Mouse (Mus musculus): ENCODE measurements around the gene Hcar2. TPM values are rescaled to one million over a fixed set of nuclear protein-coding genes. Genes with fewer than 3 reads are reported as not detected.

Hcar2 gene
- total RNA-seq, 1 experiment, result not detected

DNA sequence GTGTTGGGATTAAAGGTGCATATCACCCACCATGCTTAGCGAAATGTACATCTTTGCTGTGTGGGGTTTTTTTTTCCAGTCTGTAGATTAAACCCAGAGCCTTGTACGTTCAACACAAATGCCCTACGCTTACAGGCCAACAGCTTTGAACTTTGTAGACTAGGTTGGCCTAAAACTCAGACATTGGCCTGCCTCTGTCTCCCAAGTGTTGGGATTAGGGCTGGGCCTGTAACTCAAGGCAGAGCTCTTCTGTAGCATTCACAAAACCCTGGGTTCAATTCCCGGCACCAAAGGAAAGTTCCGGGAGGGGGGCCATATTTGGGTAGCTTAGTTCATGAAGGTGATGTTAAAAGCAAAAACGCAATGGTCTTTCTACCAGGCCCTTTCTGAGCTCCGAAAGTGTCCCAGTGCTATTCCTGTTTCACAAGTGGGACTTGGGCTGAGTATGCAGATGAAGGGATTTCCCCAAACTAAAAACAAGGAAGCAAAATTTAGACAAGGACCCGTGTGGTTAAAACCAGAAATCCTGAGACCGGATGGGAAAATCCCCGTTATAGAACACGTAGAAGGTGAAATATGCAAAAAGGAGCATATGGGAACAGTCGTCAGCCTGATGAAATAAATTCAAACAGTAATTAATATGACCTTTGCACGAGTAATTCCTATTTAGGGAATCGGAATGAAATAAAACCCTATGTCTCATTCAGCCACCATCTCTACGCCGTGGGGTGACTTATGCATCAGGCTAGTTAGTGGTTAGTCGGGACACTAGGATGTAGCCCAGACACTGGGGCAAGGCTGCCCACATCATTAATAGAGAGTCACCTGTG is 41.1 kb upstream of the Hcar2 start:
- no peak for DNase-seq (ENCODE audit: low read depth, low spot score)
- in situ Hi-C loops (cut with MboI; ENCODE audit: low sequenced_read_pairs in 2 of 2, unreplicated experiment in 2 of 2), result no loop called here
- Histone ChIP-seq H3K4me1 (ENCODE audit: control insufficient read depth in 2 of 2, insufficient read depth in 2 of 2, low read length in 2 of 2, poor library complexity in 1 of 2) (peaks cover 0 to 4% of the 10 kb centered on the region in 2 experiments; a peak in 1 of 4 replicates), H3K27ac (ENCODE audit: insufficient read depth, low read depth, low read length, poor library complexity, severe bottlenecking) (no peak overlapping the region), H3K9ac (ENCODE audit: insufficient read depth, low read depth, low read length, poor library complexity, severe bottlenecking) (no peak overlapping the region; the same call in 1 of the 2 replicates), H3K36me3 (ENCODE audit: control insufficient read depth, insufficient read depth, low read length, poor library complexity, severe bottlenecking) (peaks cover 21% of the 10 kb centered on the region), H3K9me3 (ENCODE audit: control insufficient read depth, insufficient read depth, low read depth, low read length) (no peaks in the 10 kb centered on the region), H3K4me3 (ENCODE audit: insufficient read depth in 1 of 2, low read depth in 1 of 2, low read length in 2 of 2, poor library complexity in 1 of 2, severe bottlenecking in 1 of 2) (no peak overlapping the region)
- TF ChIP-seq ZNF384 (IDR thresholded peaks at IDR 0.05; ENCODE audit: low read depth, low read length) (no peak), ZC3H11A (IDR thresholded peaks at IDR 0.05; ENCODE audit: borderline replicate concordance, low read depth, low read length) (no peak), CHD2 (IDR thresholded peaks at IDR 0.05; ENCODE audit: low read depth, low read length) (no peak), MAFK (IDR thresholded peaks at IDR 0.05; ENCODE audit: insufficient read depth, low read depth, low read length) (no peak), HCFC1 (IDR thresholded peaks at IDR 0.05; ENCODE audit: borderline replicate concordance, insufficient read depth, low read length) (no peak)

DNA sequence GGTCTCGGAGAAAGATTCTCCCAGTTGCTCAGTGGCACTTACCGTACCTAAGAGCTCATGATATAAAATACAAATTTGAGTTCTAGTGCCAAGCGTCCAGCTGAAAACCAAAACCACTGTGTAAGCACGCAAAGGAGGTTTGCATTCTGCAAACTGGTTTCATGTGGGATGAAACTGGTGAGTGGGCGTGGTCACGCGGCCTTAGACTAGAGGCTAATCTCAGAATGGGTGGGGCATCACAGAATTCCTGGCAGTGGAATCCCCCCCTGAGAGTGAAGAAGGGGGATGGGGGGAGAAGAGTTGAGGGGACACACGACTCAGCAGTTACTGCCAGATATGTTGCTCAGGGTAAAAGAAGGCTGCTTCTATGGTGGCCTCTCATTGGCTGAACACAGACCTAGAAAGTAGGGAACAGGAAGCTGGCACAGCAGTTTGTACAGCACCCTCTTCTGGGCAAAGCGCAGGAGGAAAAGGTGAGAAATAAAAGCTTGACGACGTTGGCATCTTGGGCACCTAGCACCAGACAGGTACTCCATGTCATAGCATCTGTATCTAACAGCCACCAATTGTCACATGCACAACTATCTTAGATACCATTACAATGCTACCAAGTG is 38.9 kb upstream of the Hcar2 start:
- no peak for DNase-seq (ENCODE audit: low read depth, low spot score)
- in situ Hi-C loops (cut with MboI; ENCODE audit: low sequenced_read_pairs in 2 of 2, unreplicated experiment in 2 of 2), result no loop called here
- no peaks in the 10 kb centered on the region for H3K9me3 ChIP-seq (ENCODE audit: control insufficient read depth, insufficient read depth, low read depth, low read length)

DNA sequence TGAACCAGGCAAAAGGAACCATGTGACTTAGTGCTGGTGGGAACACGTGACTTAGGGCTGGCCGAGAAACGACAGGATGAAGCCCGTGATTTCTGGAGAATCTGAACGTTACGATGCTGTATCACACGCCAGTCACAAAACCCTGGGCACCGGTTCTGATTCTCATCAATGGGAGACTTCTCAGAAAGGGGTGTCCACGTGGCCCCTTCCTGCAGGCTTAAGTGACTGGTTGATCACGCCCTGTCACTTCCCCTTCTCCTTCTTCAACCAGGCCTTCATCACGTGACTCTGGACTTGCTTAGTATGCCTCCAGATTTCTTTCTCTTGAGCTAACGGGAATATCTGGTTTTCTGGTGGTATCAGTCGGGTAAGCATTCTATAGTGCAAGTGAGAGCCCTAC is 32.1 kb upstream of the Hcar2 start:
- no peak overlapping the region for H3K27ac ChIP-seq (ENCODE audit: insufficient read depth, low read depth, low read length, poor library complexity, severe bottlenecking)

More for the DNA sequence above, 38.9 kb upstream of the Hcar2 start:
- Histone ChIP-seq H3K27ac (ENCODE audit: insufficient read depth, low read depth, low read length, poor library complexity, severe bottlenecking) (no peak overlapping the region), H3K4me3 (ENCODE audit: insufficient read depth in 1 of 2, low read depth in 1 of 2, low read length in 2 of 2, poor library complexity in 1 of 2, severe bottlenecking in 1 of 2) (no peak overlapping the region), H3K9ac (ENCODE audit: insufficient read depth, low read depth, low read length, poor library complexity, severe bottlenecking) (no peak overlapping the region), H3K4me1 (ENCODE audit: control insufficient read depth in 2 of 2, insufficient read depth in 2 of 2, low read length in 2 of 2, poor library complexity in 1 of 2) (peaks cover 0 to 4% of the 10 kb centered on the region in 2 experiments; a peak in 1 of 4 replicates), H3K36me3 (ENCODE audit: control insufficient read depth, insufficient read depth, low read length, poor library complexity, severe bottlenecking) (peaks cover 10% of the 10 kb centered on the region; the same call in 1 of the 2 replicates)
- TF ChIP-seq CHD2 (IDR thresholded peaks at IDR 0.05; ENCODE audit: low read depth, low read length) (no peak), HCFC1 (IDR thresholded peaks at IDR 0.05; ENCODE audit: borderline replicate concordance, insufficient read depth, low read length) (no peak), ZC3H11A (IDR thresholded peaks at IDR 0.05; ENCODE audit: borderline replicate concordance, low read depth, low read length) (no peak), ZNF384 (IDR thresholded peaks at IDR 0.05; ENCODE audit: low read depth, low read length) (no peak), MAFK (IDR thresholded peaks at IDR 0.05; ENCODE audit: insufficient read depth, low read depth, low read length) (no peak)

DNA sequence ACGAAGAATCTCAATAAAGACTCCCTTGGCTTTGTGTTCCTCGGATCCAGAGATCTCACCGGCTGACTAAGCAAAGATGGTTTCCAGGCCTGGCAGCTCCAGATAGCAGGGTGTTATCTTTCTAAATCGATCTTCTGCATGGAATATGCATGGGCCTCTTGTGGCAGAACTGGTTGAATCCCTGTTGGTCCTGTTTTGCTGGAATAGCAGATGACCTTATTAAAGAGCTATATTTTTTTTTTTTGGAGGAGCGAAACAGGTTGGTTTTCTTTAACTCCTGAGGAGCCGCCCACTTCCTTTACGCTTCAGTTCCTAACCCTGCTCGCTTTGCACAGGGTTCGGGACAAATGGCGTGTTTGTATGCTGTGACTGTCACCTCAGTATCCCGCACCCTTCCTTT is 31.1 kb upstream of the Hcar2 start:
- DNase-seq (ENCODE audit: low read depth, low spot score), result no peak
- H3K36me3 ChIP-seq (ENCODE audit: control insufficient read depth, insufficient read depth, low read length, poor library complexity, severe bottlenecking), result no peaks in the 10 kb centered on the region
- in situ Hi-C loops (cut with MboI; ENCODE audit: low sequenced_read_pairs in 2 of 2, unreplicated experiment in 2 of 2), result no loop called here
- H3K4me1 ChIP-seq (ENCODE audit: control insufficient read depth in 2 of 2, insufficient read depth in 2 of 2, low read length in 2 of 2, poor library complexity in 1 of 2), result peaks cover 0 to 4% of the 10 kb centered on the region in 2 experiments; a peak in 1 of 4 replicates
- H3K27ac ChIP-seq (ENCODE audit: insufficient read depth, low read depth, low read length, poor library complexity, severe bottlenecking), result no peak overlapping the region
- no peak overlapping the region for H3K4me3 ChIP-seq (ENCODE audit: insufficient read depth in 1 of 2, low read depth in 1 of 2, low read length in 2 of 2, poor library complexity in 1 of 2, severe bottlenecking in 1 of 2)
- TF ChIP-seq CHD2 (IDR thresholded peaks at IDR 0.05; ENCODE audit: low read depth, low read length) (no peak), ZC3H11A (IDR thresholded peaks at IDR 0.05; ENCODE audit: borderline replicate concordance, low read depth, low read length) (no peak), ZNF384 (IDR thresholded peaks at IDR 0.05; ENCODE audit: low read depth, low read length) (no peak), HCFC1 (IDR thresholded peaks at IDR 0.05; ENCODE audit: borderline replicate concordance, insufficient read depth, low read length) (no peak), MAFK (IDR thresholded peaks at IDR 0.05; ENCODE audit: insufficient read depth, low read depth, low read length) (no peak)
- no peaks in the 10 kb centered on the region for H3K9me3 ChIP-seq (ENCODE audit: control insufficient read depth, insufficient read depth, low read depth, low read length)
- peak overlapping the region; percentile 35; the same call in 1 of the 2 replicates for H3K9ac ChIP-seq (ENCODE audit: insufficient read depth, low read depth, low read length, poor library complexity, severe bottlenecking)

More for the DNA sequence above, 32.1 kb upstream of the Hcar2 start:
- Histone ChIP-seq H3K4me1 (ENCODE audit: control insufficient read depth in 2 of 2, insufficient read depth in 2 of 2, low read length in 2 of 2, poor library complexity in 1 of 2) (peaks cover 0 to 3% of the 10 kb centered on the region in 2 experiments; a peak in 1 of 4 replicates), H3K36me3 (ENCODE audit: control insufficient read depth, insufficient read depth, low read length, poor library complexity, severe bottlenecking) (no peaks in the 10 kb centered on the region), H3K9ac (ENCODE audit: insufficient read depth, low read depth, low read length, poor library complexity, severe bottlenecking) (no peak overlapping the region), H3K9me3 (ENCODE audit: control insufficient read depth, insufficient read depth, low read depth, low read length) (no peaks in the 10 kb centered on the region), H3K4me3 (ENCODE audit: insufficient read depth in 1 of 2, low read depth in 1 of 2, low read length in 2 of 2, poor library complexity in 1 of 2, severe bottlenecking in 1 of 2) (no peak overlapping the region)
- in situ Hi-C loops (cut with MboI; ENCODE audit: low sequenced_read_pairs in 2 of 2, unreplicated experiment in 2 of 2), result no loop called here
- TF ChIP-seq ZC3H11A (IDR thresholded peaks at IDR 0.05; ENCODE audit: borderline replicate concordance, low read depth, low read length) (no peak), HCFC1 (IDR thresholded peaks at IDR 0.05; ENCODE audit: borderline replicate concordance, insufficient read depth, low read length) (no peak), ZNF384 (IDR thresholded peaks at IDR 0.05; ENCODE audit: low read depth, low read length) (no peak), MAFK (IDR thresholded peaks at IDR 0.05; ENCODE audit: insufficient read depth, low read depth, low read length) (no peak), CHD2 (IDR thresholded peaks at IDR 0.05; ENCODE audit: low read depth, low read length) (no peak)
- no peak for DNase-seq (ENCODE audit: low read depth, low spot score)
